Mouse (Mus musculus) limb, embryonic 13.5 days (tissue): Measurements from ENCODE around the gene Klhl1. TPM values are rescaled to one million over a fixed set of nuclear protein-coding genes. Genes with fewer than 3 reads are reported as not detected.

Source experiments
- ATAC-seq: fragments of 200-750 bp; cut with Nextera tagmentation; 2 replicates; pipeline ENCODE4 v1.8.0; 2017; ENCODE audit warnings: low read depth, moderate number of reproducible peaks, moderate TSS enrichment; ENCODE audit not compliant: low FRiP score
- H3K27ac ChIP-seq: fragments of 300-500 bp; sonication (generic); 2 replicates; pipeline ENCODE4 v1.5.1; 2015; ENCODE audit warnings: inconsistent platforms, mild to moderate bottlenecking, moderate library complexity
- H3K27me3 ChIP-seq: fragments of 300-500 bp; sonication (generic); 2 replicates; pipeline ENCODE4 v1.6.1; 2015; ENCODE audit warnings: mild to moderate bottlenecking, inconsistent platforms
- H3K36me3 ChIP-seq: fragments of 300-500 bp; sonication (generic); 2 replicates; pipeline ENCODE4 v1.6.1; 2015; ENCODE audit warnings: inconsistent platforms, mild to moderate bottlenecking, moderate library complexity
- H3K4me1 ChIP-seq: fragments of 300-500 bp; sonication (generic); 2 replicates; pipeline ENCODE4 v1.6.1; 2015; ENCODE audit warnings: inconsistent platforms
- H3K4me2 ChIP-seq: fragments of 300-500 bp; sonication (generic); replicated peaks from 2 replicates; pipeline ENCODE4 v1.6.1; 2015; ENCODE audit warnings: inconsistent platforms, mild to moderate bottlenecking, moderate library complexity
- H3K4me3 ChIP-seq: fragments of 300-500 bp; sonication (generic); 2 replicates; pipeline ENCODE4 v1.5.1; 2015; ENCODE audit warnings: moderate library complexity, mild to moderate bottlenecking, inconsistent platforms
- H3K9ac ChIP-seq: fragments of 300-500 bp; sonication (generic); 2 replicates; pipeline ENCODE4 v1.6.1; 2015; ENCODE audit warnings: mild to moderate bottlenecking, inconsistent platforms
- H3K9me3 ChIP-seq: fragments of 300-500 bp; sonication (generic); 2 replicates; pipeline ENCODE4 v1.6.1; 2016; ENCODE audit warnings: inconsistent platforms
- WGBS: fragments of 180-500 bp; shearing (Covaris S2); methylation state at CpG from one replicate; pipeline ENCODE4 v1.1.7; 2015; 5-methylcytosine and 5-hydroxymethylcytosine counted together
- polyA plus RNA-seq: library from polyadenylated mRNA; unstranded; fragments of >200 nt; fragmentation: Nextera tagmentation; extraction: Ambion mirVana; gene quantifications from 2 replicates; pipeline ENCODE4 v1.2.1, GENCODE M21; 2015

Klhl1 gene
- polyA plus RNA-seq = 0.18 and 0.34 TPM in 2 replicates

DNA sequence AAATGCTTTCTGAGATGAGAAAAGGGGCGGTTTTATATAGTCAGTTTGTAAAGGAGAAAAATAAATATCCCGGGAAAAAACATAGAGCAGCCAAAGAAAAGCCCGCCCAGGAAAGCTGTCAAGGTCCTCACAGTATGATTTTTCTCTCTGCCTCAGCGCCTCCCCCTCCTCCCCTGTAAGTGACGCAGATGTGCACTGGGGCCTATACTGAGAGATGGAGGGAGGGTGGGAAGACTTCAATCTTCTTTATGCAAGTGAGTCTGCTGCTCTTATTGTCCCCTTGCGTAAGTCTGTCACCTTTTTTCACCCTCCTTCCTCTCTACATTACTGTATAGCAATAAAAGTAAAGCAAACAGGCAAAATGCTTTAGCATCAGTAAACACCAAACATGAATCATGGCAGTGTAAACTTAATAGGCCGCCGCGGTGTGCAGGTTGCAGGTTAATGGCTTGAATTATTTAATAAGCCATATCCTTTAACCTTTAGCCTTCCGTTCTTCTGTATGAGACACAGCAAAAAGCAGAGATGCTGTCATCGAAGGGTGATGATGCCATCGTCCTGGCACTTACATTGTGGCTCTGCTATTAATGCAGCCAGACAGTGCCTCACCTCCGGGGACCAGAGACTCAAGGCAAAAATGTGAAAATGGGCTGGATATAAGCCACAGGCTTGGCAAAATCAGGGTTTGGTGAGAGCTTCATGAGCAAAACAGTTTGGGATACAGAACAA lies at the start of gene Klhl1:
Klhl1 (minus strand) TSS at position 149 of the 729 bp plus-strand sequence.
- H3K27ac ChIP-seq = no peak within 1 kb of the TSS
- H3K4me2 ChIP-seq = peak within 1 kb of the TSS; percentile 95
- peak within 1 kb of the TSS; percentile 65 for H3K9ac ChIP-seq
- 0 out of 2 replicates have a peak, but pooled peaks have one; percentile 32 for ATAC-seq
- no peaks in the 10 kb centered on the region for H3K36me3 ChIP-seq
- WGBS = 36% methylated on average over 13 of the region's 13 CpGs
- H3K9me3 ChIP-seq = no peaks in the 10 kb centered on the region
- H3K4me1 ChIP-seq = no peaks in the 10 kb centered on the region
- peaks cover 30% of the 10 kb centered on the region for H3K27me3 ChIP-seq
- H3K4me3 ChIP-seq = peak within 1 kb of the TSS; percentile 51

DNA sequence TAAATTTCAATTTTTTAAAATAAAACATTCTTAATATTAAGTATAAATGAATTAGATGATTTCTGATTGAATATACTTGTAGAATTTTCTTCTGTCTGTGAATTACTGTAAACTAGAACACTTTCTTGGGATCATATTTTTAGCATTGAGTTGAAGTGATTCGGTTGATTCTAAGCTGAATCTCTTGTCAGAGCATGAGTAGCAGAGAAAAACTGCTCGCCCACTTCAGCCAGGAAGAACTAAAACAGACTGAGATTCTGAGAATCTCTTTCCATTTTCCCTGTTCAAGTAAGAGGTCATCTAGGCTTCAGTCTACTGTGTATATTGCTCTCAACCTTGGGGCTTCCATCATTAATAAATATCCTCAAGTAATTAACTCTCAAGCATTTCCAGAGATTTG lies 34.8 kb upstream of the Klhl1 start:
- Histone ChIP-seq H3K4me2 (no peak overlapping the region), H3K4me3 (no peak overlapping the region), H3K9ac (no peak overlapping the region), H3K4me1 (no peaks in the 10 kb centered on the region), H3K36me3 (no peaks in the 10 kb centered on the region), H3K27me3 (no peaks in the 10 kb centered on the region), H3K9me3 (no peaks in the 10 kb centered on the region), H3K27ac (no peak overlapping the region)
- ATAC-seq = no peak
- 85% methylated on average over 2 of the region's 2 CpGs for WGBS

DNA sequence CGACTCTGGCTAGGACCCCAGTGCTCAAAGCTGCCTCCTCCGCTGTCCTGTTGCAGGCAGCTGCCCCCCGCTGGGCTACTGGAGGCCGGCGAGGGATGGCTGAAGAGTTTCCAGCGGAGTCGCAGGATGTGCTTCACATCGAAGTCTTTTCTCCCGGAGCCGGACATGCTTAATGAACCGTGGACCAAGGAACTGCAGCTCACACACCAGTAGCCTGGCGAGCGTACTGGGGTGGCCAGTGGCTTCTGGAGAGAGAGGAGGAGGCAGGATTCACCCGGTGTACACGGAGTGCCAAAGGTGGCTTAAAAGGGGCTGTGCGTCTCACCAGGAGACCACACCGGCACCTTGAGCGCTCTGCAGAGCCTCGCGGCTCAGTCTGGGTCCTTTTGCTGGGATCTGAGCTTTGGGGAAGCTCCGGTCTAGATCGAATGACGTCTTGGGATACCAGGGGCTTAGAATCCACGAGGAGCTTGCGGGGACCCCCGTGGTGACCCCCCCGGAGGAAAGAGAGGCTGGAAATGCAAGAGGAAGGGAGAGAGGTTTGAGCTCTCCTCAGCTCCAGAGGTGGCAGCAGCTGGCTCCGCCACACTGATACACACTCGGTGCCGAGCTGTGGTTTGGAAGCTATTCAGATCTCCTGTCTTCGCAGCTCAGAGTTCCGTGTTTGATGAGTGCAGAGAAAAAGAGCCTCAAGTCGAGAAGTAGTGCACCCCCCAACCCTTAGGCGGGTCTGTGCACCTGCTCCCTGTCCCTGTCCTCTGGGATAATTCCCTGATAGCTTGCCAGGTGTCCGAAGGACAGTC lies 550 bp downstream of the Klhl1 start:
- peak overlapping the region; percentile 65 for H3K9ac ChIP-seq
- under 1% methylated on average over 35 of the region's 35 CpGs for WGBS
- no peaks in the 10 kb centered on the region for H3K36me3 ChIP-seq
- no peaks in the 10 kb centered on the region for H3K4me1 ChIP-seq
- H3K27ac ChIP-seq = no peak overlapping the region
- H3K27me3 ChIP-seq = peaks cover 30% of the 10 kb centered on the region
- no peaks in the 10 kb centered on the region for H3K9me3 ChIP-seq
- peak overlapping the region; percentile 51 for H3K4me3 ChIP-seq
- peak overlapping the region; percentile 95 for H3K4me2 ChIP-seq
- ATAC-seq = peak; percentile 71; the same call in 1 of the 2 replicates

DNA sequence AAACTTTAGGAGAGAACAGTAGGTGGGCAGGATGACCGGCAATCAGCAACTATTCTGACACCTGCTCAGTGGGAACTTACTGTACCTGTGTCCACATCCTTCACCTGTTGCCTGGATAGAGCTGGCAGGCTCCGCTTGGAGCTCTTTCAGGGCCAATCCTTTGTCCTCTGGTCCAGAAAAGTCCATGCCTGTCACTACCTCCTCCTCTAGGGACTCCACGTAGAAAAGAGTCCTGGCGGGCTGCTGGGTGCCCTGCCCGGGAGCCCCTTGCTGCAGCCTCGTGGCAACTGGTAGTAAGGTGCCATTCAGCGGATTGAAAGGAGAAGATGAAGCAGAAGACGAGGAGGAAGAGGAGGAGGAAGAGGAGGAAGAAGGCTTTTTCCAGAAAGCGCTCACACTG lies 1.2 kb downstream of the Klhl1 start:
- 10% methylated on average over 9 of the region's 9 CpGs for WGBS
- Histone ChIP-seq H3K36me3 (no peaks in the 10 kb centered on the region), H3K4me2 (peak overlapping the region; percentile 95)

DNA sequence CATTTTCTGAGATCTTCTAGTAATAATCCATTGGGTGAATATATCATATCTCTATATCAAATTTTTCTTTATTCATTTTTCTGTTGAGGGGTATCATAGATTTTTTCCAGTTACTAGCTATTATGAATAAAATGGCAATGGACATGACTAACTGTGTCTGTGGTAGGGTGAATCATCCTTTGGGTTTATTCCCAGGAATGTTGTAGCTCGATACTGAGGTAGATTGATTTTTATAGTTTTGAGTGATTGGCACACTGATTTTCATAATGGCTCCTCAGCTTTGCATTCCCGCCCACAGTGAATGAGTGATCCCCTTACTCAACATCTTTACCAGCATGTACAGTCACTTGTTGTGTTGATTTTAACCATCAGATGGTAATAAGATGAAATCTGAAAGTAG lies 19.0 kb downstream of the Klhl1 start:
- H3K4me1 ChIP-seq = no peaks in the 10 kb centered on the region

More for the DNA sequence above, 1.2 kb downstream of the Klhl1 start:
- Histone ChIP-seq H3K9me3 (no peaks in the 10 kb centered on the region), H3K4me3 (peak overlapping the region; percentile 51), H3K9ac (peak overlapping the region; percentile 65), H3K27ac (no peak overlapping the region), H3K27me3 (peaks cover 30% of the 10 kb centered on the region), H3K4me1 (no peaks in the 10 kb centered on the region)
- 0 out of 2 replicates have a peak, but pooled peaks have one; percentile 24 for ATAC-seq

DNA sequence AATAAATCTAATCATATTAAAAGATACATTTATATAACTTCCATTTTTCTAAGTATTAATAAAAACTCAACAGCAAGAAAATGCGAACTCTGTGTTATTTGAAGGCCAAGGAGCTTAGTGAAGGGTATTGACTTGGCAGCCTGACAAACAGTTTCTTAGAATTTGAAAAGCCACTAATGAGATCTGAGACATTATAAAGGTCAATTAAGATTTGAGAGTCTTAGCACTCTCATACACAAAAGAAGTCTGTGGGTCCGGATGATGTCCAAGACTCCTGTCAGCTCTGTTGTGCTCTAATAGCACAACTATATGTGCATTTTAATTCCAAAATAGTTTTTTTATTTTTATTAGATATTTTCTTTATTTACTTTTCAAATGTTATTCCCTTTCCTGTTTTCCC lies 47.1 kb downstream of the Klhl1 start:
- ATAC-seq = no peak
- no peaks in the 10 kb centered on the region for H3K4me1 ChIP-seq
- H3K9ac ChIP-seq = no peak overlapping the region
- no peak overlapping the region for H3K4me3 ChIP-seq
- H3K36me3 ChIP-seq = no peaks in the 10 kb centered on the region
- H3K27ac ChIP-seq = no peak overlapping the region
- no peaks in the 10 kb centered on the region for H3K27me3 ChIP-seq
- H3K9me3 ChIP-seq = no peaks in the 10 kb centered on the region
- WGBS = 78% methylated on average over 2 of the region's 2 CpGs
- H3K4me2 ChIP-seq = no peak overlapping the region

More for the DNA sequence above, 19.0 kb downstream of the Klhl1 start:
- WGBS = 89% methylated on average over 2 of the region's 2 CpGs
- no peak overlapping the region for H3K9ac ChIP-seq
- H3K36me3 ChIP-seq = no peaks in the 10 kb centered on the region
- no peaks in the 10 kb centered on the region for H3K9me3 ChIP-seq
- H3K27ac ChIP-seq = no peak overlapping the region
- H3K27me3 ChIP-seq = no peaks in the 10 kb centered on the region
- no peak overlapping the region for H3K4me3 ChIP-seq
- no peak for ATAC-seq
- no peak overlapping the region for H3K4me2 ChIP-seq

DNA sequence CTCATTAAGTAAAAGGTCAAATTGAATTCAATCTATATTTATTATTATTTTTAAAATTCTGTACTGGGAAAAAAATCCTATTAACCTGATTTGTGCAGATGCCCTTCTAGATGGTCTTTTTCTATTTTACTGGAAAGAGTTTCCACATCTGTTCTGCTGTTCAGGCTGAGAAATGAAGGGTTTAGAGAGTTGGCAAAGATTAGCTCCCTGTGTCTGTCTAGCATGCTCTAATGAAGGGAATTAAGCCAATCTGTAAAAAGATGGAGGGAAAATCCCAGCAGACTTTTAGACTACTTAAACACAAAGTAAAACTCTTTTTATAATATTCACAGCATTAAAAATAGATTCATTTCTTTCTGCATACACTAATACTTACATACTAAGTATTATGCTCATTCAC lies 47.6 kb downstream of the Klhl1 start:
- no peaks in the 10 kb centered on the region for H3K9me3 ChIP-seq
- H3K4me3 ChIP-seq = no peak overlapping the region
- H3K4me1 ChIP-seq = no peaks in the 10 kb centered on the region
- H3K36me3 ChIP-seq = no peaks in the 10 kb centered on the region
- no peaks in the 10 kb centered on the region for H3K27me3 ChIP-seq
- no peak overlapping the region for H3K4me2 ChIP-seq
- ATAC-seq = no peak
- H3K27ac ChIP-seq = no peak overlapping the region
- no peak overlapping the region for H3K9ac ChIP-seq

DNA sequence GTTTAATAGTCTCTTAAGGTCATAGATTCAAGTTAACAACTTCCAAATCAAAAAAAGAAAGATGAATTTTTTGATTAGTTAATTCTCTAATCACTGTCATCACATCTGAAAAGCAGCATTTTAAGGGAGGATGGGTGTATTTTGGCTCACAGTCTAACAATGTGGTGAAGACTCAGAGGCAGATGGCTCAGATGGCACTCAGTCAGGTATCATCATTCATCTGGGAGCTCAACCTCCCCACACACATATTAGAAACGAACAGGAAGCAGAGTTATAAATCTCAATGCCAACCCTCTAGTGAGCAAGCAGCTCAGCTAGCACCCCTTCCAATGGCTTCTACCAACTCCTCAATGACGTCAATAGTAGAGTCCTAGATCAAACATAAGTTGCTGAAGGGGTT lies 57.1 kb downstream of the Klhl1 start:
- ATAC-seq = no peak
- Histone ChIP-seq H3K4me2 (no peak overlapping the region), H3K9ac (no peak overlapping the region), H3K27me3 (no peaks in the 10 kb centered on the region), H3K36me3 (no peaks in the 10 kb centered on the region), H3K4me3 (no peak overlapping the region), H3K9me3 (no peaks in the 10 kb centered on the region), H3K4me1 (no peaks in the 10 kb centered on the region), H3K27ac (no peak overlapping the region)
- WGBS = 70% methylated on average over 2 of the region's 2 CpGs

DNA sequence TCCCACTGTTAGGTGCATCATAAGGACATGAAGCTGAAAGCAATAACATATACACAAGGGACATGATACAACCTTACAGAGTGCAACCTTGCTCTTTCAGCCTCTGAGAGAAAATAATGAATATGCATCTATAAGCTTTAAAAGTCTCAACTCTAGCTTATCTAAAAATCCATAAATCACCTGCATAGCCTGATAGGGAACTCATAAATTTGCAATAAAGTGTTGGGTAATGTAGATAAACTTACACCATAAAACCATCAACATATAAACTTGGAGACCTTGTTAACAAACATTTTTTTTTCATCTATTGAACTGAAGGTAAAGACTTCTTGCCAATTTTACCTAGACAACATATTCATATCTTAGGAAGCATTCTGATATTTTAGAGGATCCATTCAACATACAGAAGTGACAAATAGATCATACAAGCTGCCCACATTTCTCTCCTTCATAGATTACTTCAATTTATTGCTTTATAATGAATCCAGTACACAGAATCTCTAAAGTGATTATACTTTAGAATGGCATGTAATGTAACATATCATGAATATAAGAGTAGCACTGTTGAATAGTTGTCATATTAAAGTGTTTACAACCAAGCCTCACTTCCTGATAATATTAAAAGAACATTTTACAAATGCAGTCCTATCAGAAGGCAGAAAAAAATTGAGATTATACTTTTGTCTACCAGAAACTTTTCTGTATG lies 126.7 kb downstream of the Klhl1 start:
- no peak overlapping the region for H3K4me3 ChIP-seq
- no peaks in the 10 kb centered on the region for H3K9me3 ChIP-seq
- no peaks in the 10 kb centered on the region for H3K4me1 ChIP-seq
- no peak overlapping the region for H3K27ac ChIP-seq
- no peaks in the 10 kb centered on the region for H3K27me3 ChIP-seq
- H3K36me3 ChIP-seq = no peaks in the 10 kb centered on the region
- no peak overlapping the region for H3K4me2 ChIP-seq
- ATAC-seq = no peak
- no peak overlapping the region for H3K9ac ChIP-seq

DNA sequence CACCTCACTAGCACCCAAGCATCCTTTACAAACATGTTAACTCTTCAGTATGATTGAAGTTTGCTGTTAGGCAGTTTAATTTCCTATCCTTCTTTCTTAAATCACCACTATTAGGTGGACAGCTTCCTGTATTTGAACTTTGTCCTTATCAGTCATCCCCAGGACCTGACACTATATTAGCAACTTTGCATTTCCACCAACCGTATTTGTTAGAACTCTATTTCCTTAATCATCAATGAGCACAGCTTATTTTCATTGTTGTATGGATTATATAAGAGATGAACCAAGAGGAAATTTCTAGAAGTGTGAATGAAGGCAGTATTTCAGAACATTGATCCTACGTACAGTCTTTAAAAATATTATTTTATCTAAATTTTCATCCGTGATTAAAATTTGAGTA lies 156.2 kb downstream of the Klhl1 start:
- no peak overlapping the region for H3K27ac ChIP-seq
- no peak for ATAC-seq
- H3K9ac ChIP-seq = no peak overlapping the region
- WGBS = 88% methylated on average over 3 of the region's 3 CpGs
- H3K4me3 ChIP-seq = no peak overlapping the region
- H3K4me2 ChIP-seq = no peak overlapping the region
- H3K9me3 ChIP-seq = no peaks in the 10 kb centered on the region
- H3K4me1 ChIP-seq = no peaks in the 10 kb centered on the region
- H3K27me3 ChIP-seq = no peaks in the 10 kb centered on the region
- H3K36me3 ChIP-seq = no peaks in the 10 kb centered on the region

DNA sequence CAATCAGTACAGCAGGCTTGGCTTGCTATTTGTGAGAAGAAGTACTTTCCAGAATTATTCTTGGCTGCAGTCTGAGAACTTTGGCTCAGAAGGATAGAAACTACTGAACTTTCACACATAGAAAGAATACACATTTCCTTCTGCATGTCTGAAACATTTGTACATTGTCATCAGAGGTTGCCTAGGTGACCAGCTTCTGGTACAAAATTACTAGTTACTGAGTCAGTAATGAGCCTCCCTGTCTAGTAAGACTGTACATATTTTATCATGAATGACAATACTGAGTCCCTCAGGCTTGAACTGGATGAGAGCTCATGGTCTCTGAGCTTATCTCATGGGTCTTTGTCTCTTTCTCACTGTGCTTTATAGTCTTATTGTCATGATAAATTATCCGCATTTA lies 170.7 kb downstream of the Klhl1 start:
- ATAC-seq = no peak
- Histone ChIP-seq H3K27ac (no peak overlapping the region), H3K9ac (no peak overlapping the region), H3K4me3 (no peak overlapping the region), H3K4me2 (no peak overlapping the region), H3K9me3 (no peaks in the 10 kb centered on the region), H3K4me1 (no peaks in the 10 kb centered on the region), H3K27me3 (no peaks in the 10 kb centered on the region), H3K36me3 (no peaks in the 10 kb centered on the region)
- 83% methylated on average over 1 of the region's 1 CpGs for WGBS

DNA sequence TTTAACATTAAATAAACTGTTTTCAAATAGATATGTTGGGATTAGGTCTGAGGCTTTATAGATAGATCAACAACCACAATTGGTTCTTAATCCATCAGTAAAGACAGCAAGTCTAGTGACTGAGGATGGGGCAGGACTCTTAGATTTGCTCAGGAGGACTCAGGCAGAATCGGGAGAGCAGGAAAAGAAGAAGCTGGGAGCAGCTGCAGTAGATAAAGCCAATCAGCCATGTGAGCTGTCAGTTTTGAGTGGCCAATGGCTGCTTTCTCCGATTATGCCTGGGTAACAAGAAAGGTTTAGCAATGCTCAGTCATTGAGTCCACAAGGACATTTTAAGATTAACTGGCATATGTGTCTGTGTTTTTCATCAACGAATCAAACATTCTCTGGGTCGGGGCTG lies 187.8 kb downstream of the Klhl1 start:
- H3K9me3 ChIP-seq = no peaks in the 10 kb centered on the region
- H3K27me3 ChIP-seq = no peaks in the 10 kb centered on the region
- WGBS = 72% methylated on average over 4 of the region's 4 CpGs
- H3K36me3 ChIP-seq = no peaks in the 10 kb centered on the region
- no peak for ATAC-seq
- H3K9ac ChIP-seq = no peak overlapping the region
- no peaks in the 10 kb centered on the region for H3K4me1 ChIP-seq
- H3K4me3 ChIP-seq = no peak overlapping the region
- no peak overlapping the region for H3K27ac ChIP-seq
- no peak overlapping the region for H3K4me2 ChIP-seq
